In the genomic region with DNA sequence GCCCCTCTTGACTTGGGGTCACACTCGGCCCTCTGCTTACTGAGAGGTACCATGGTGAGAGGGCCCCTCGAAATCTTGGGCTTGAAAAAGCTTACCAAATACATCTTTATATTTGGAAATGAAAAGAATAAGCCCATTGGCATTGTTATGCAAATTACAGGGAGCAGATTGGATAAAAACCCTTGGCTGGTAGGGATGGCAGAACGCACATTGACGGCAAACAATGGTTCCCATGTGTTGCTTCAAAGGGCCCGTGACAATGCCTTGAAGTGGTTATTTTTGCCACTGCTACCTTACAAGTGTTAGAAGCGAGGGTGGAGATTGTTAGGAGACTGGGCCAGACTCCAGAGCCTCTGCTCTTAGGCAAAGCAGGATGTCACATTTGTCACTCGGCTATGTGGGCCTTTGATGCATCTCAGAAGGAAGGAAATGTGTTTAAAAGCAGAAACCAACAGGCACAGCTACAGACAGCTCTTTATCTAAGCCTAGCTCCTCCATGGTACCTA, we compare ENCODE assay signal across 7 mouse cellular contexts.
DNase-seq lines count a peak whose midpoint lies in the region; ATAC-seq and TF ChIP-seq lines count a peak whose summit lies in the region.

No protein-coding gene starts in this region.

- H3K36me3 ChIP-seq in heart, embryonic 16.5 days (ENCODE audit: control insufficient read depth, insufficient read depth) = no peaks in the 10 kb centered on the region

- peak; percentile 43 for DNase-seq in T-cell, adult 2 months (ENCODE audit: low spot score)
- DNase-seq in lung, postnatal 10 days = peak; percentile 72
- DNase-seq in thymus, postnatal 10 days (ENCODE audit: low spot score in 2 of 2) = peak; percentile 37 to 38

- 21% methylated on average over 7 of the region's 7 CpGs for WGBS in heart, embryonic 16.5 days

- peak; percentile 43; the same call in 1 of the 2 replicates for ATAC-seq in heart, embryonic 16.5 days (replicated peaks; ENCODE audit: extremely low read depth, insufficient read depth, low FRiP score)
- no peak for ATAC-seq in cerebellum, adult (ENCODE audit: insufficient number of reproducible peaks, low FRiP score, low TSS enrichment)
- ATAC-seq in megakaryocyte progenitor cell, adult 5-6 weeks (replicated peaks; ENCODE audit: poor library complexity) = no peak

- no peaks in the 10 kb centered on the region for H3K4me1 ChIP-seq in cortical plate, adult 2 months (ENCODE audit: control insufficient read depth, insufficient read depth, low read length)
- peaks cover 32% of the 10 kb centered on the region for H3K4me1 ChIP-seq in heart, embryonic 16.5 days (ENCODE audit: control insufficient read depth, insufficient read depth, low read length)

- H3K4me3 ChIP-seq in cortical plate, adult 2 months (ENCODE audit: insufficient read depth, low read length) = no peak overlapping the region
- H3K4me3 ChIP-seq in heart, embryonic 16.5 days (ENCODE audit: low read length) = no peak overlapping the region

- peak overlapping the region; percentile 68 for H3K27ac ChIP-seq in cortical plate, adult 2 months (ENCODE audit: insufficient read depth, low read length)
- H3K27ac ChIP-seq in heart, embryonic 16.5 days (ENCODE audit: low read length) = peak overlapping the region; percentile 83

- H3K4me2 ChIP-seq in heart, embryonic 16.5 days (ENCODE audit: low read depth, low read length) = peak overlapping the region; percentile 43

- H3K9ac ChIP-seq in heart, embryonic 16.5 days (ENCODE audit: low read length) = peak overlapping the region; percentile 7; the same call in 1 of the 2 replicates

- no peaks in the 10 kb centered on the region for H3K9me3 ChIP-seq in heart, embryonic 16.5 days (replicated peaks; ENCODE audit: control insufficient read depth, low read length)

- H3K27me3 ChIP-seq in heart, embryonic 16.5 days (ENCODE audit: control insufficient read depth, insufficient read depth, low read length) = no peaks in the 10 kb centered on the region

- no peak for TF ChIP-seq POLR2A in cortical plate, adult 2 months (IDR thresholded peaks at IDR 0.05; ENCODE audit: extremely low read depth, insufficient read depth, low read length)

- no peak for TF ChIP-seq CTCF in cortical plate, adult 2 months (IDR thresholded peaks at IDR 0.05; ENCODE audit: extremely low read depth, insufficient read depth, low read length)
